8 mouse cellular contexts compared by ENCODE assay signal in genomic region chr6:85511286-85512055, GRCm38 (mm10). TPM values are rescaled to one million over a fixed set of nuclear protein-coding genes. Genes with fewer than 3 reads are reported as not detected.
A peak's percentile ranks its signal among the peaks of the same experiment; 100 is the strongest.
DNase-seq lines count a peak whose midpoint lies in the region.

No protein-coding gene starts in this region.

- H3K27ac ChIP-seq in forebrain, embryonic 10.5 days: no peak overlapping the region
- H3K27ac ChIP-seq in hindbrain, embryonic 10.5 days: no peak overlapping the region

- H3K4me3 ChIP-seq in forebrain, embryonic 10.5 days: peak overlapping the region; percentile 57
- peak overlapping the region; percentile 56 for H3K4me3 ChIP-seq in hindbrain, embryonic 10.5 days

- peaks cover 89% of the 10 kb centered on the region for H3K27me3 ChIP-seq in forebrain, embryonic 10.5 days (ENCODE audit: poor library complexity, severe bottlenecking)
- H3K27me3 ChIP-seq in hindbrain, embryonic 10.5 days (ENCODE audit: insufficient read depth, poor library complexity, severe bottlenecking): peaks cover 92% of the 10 kb centered on the region

- H3K36me3 ChIP-seq in forebrain, embryonic 10.5 days (replicated peaks): no peaks in the 10 kb centered on the region
- H3K36me3 ChIP-seq in hindbrain, embryonic 10.5 days: no peaks in the 10 kb centered on the region

- H3K9me3 ChIP-seq in forebrain, embryonic 10.5 days: no peaks in the 10 kb centered on the region
- no peaks in the 10 kb centered on the region for H3K9me3 ChIP-seq in hindbrain, embryonic 10.5 days

- H3K4me1 ChIP-seq in forebrain, embryonic 10.5 days: peaks cover 29% of the 10 kb centered on the region
- H3K4me1 ChIP-seq in hindbrain, embryonic 10.5 days (replicated peaks): peaks cover 27% of the 10 kb centered on the region

- under 1% methylated on average over 84 of the region's 88 CpGs for WGBS in forebrain, embryonic 10.5 days
- under 1% methylated on average over 88 of the region's 88 CpGs for WGBS in hindbrain, embryonic 10.5 days

- intact Hi-C loops in left cerebral cortex, postnatal 14 days (cut with DNase I): loop anchor here (5.0 kb wide), 3 partner anchors 36 to 76 kb away; partner anchors contain the start of gene Alms1

- DNase-seq in right cerebral cortex, adult 18-20 months: peak; percentile 38
- DNase-seq in right cerebral cortex, postnatal 36 days (ENCODE audit: low spot score in 2 of 2): no peak
- DNase-seq in forebrain, embryonic 10.5 days (ENCODE audit: extremely low spot score, low spot score): peak; percentile 53
- peak; percentile 59 for DNase-seq in hindbrain, embryonic 10.5 days (ENCODE audit: low spot score)
- DNase-seq in left cerebral cortex, postnatal 14 days (ENCODE audit: low spot score in 2 of 2): peak; percentile 32 to 38
- DNase-seq in lung, postnatal 4 days: peak; percentile 62 to 63
- peak; percentile 47 to 51 for DNase-seq in right cerebral cortex, postnatal 10 days (ENCODE audit: low spot score in 2 of 2)
- DNase-seq in layer of hippocampus, adult 18-20 months (ENCODE audit: low spot score in 2 of 2): no peak

RNA-seq across cellular contexts. Expression of gene Egr4, which starts 1.9 kb away (rescaled TPM):
- not detected in 2 replicates for polyA plus RNA-seq in forebrain, embryonic 10.5 days (2016; fragmentation: Nextera tagmentation; extraction: Ambion mirVana)
- not detected in 2 replicates for polyA plus RNA-seq in hindbrain, embryonic 10.5 days (2016; fragmentation: Nextera tagmentation; extraction: Ambion mirVana)
- total RNA-seq in left cerebral cortex, postnatal 14 days (2021): 10 to 100 TPM; 50.3 to 64.1 TPM
- 10 to 100 TPM; 38.7 to 53.2 TPM for total RNA-seq in layer of hippocampus, adult 18-20 months (2021)

RNA-seq across cellular contexts. Expression of gene Fbxo41, which starts 8.7 kb away (rescaled TPM):
- 0.48 and 0.64 TPM in 2 replicates for polyA plus RNA-seq in forebrain, embryonic 10.5 days (2016; fragmentation: Nextera tagmentation; extraction: Ambion mirVana)
- 0.60 and 0.97 TPM in 2 replicates for polyA plus RNA-seq in hindbrain, embryonic 10.5 days (2016; fragmentation: Nextera tagmentation; extraction: Ambion mirVana)
- 100 to 1,000 TPM; 119 to 126 TPM for total RNA-seq in left cerebral cortex, postnatal 14 days (2021)
- total RNA-seq in layer of hippocampus, adult 18-20 months (2021): 10 to 100 TPM; 86.4 to 86.8 TPM

RNA-seq across cellular contexts. Expression of gene Pradc1, which starts 59.7 kb away (rescaled TPM):
- 35.3 and 37.2 TPM in 2 replicates for polyA plus RNA-seq in forebrain, embryonic 10.5 days (2016; fragmentation: Nextera tagmentation; extraction: Ambion mirVana)
- polyA plus RNA-seq in hindbrain, embryonic 10.5 days (2016; fragmentation: Nextera tagmentation; extraction: Ambion mirVana): 37.5 and 40.7 TPM in 2 replicates
- total RNA-seq in left cerebral cortex, postnatal 14 days (2021): 10 to 100 TPM; 27.1 to 34.0 TPM
- total RNA-seq in layer of hippocampus, adult 18-20 months (2021): 10 to 100 TPM; 17.0 to 17.3 TPM

Comparison
In these comparisons a context has a peak if more than half of its experiments do, and no peak if none do; other contexts are left out.
1. DNase-seq: peak in right cerebral cortex, adult 18-20 months (single experiment), forebrain, embryonic 10.5 days (single experiment), hindbrain, embryonic 10.5 days (single experiment), left cerebral cortex, postnatal 14 days (2 of 2), lung, postnatal 4 days (2 of 2) and right cerebral cortex, postnatal 10 days (2 of 2); none in right cerebral cortex, postnatal 36 days (0 of 2) and layer of hippocampus, adult 18-20 months (0 of 2).